Mouse (Mus musculus): ENCODE measurements around the gene Cdh5.
"Not testable (repeated sequence)": the region's sequence is repeated elsewhere in the genome, so short reads cannot be mapped to it uniquely, and the experiment has no call there.

The Cdh5 gene

GRCm38 (mm10) chr8:104101415-104101814 is at the start of gene Cdh5:
Gene Cdh5 (plus strand): TSS chr8:104101625.
- DNase-seq (ENCODE audit: low spot score in 2 of 2), result no peak

DNA sequence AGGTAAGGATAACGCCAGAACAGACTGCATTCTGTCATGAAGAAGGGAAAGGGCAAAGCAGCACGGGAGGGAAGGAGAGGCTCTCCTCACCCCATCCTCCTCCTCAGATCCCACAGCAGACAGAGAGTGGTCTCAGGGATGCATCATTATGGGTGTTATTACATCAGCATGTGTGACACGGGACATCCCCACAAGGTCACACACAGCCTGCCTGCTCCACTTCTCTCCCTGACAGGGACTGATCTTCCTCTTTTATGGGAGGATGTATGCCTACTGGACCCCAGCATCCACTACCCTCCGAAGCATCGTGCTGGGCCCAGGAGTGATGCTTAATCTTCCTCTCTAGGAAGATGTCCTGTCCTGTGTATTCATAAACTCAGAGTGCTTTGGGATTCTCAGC is 41.5 kb upstream of the Cdh5 start:
- no peak for DNase-seq (ENCODE audit: low spot score in 2 of 2)

- DNase-seq (ENCODE audit: low spot score in 2 of 2), result no peak
These were observed 41.0 kb upstream of the Cdh5 start for GRCm38 (mm10) chr8:104060446-104060845.

DNA sequence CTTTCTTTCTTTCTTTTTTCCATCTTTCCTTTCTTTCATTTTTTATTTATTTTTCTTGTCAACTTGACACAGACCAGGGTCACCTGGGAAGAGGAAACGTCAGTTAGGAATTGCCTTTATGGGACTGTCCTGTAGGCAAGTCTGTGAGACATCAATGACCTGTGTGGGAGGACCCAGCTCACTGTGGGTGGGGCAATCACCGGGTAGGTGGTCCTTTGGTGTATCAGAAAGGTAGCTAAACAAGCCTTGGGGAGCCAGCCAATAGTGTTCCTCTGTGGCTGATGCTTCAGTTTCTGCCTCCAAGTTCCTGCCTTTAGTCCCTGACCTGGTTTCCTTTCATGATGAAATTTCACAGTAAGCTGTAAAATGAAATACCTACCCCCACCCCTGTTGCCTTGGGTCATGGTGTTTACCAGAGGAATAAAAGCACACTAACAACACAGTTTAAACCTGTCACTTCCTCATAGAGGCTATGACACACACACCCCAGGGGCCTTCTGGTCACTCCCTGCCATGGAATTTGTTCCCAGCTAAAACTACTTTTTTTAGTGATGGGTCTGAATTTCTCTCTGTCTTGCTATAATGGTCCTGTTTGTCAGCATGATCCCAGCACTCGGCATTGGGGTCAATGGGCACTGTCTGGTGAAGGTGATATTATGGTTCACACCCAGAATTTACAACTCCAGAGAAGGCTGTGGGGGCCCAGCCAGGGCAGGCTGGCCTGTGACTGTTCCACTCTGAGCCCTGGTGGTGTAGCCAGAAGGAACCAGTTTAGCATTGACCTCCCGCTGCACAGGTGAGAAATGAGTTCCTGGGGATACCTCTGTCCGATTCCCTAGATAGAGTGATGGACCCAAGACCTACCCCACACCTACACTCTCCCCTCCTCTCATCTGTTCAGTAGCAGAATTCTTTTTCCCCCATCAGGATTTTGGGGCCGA is 40.1 kb upstream of the Cdh5 start:
- no peak for DNase-seq (ENCODE audit: low spot score in 2 of 2)

DNA sequence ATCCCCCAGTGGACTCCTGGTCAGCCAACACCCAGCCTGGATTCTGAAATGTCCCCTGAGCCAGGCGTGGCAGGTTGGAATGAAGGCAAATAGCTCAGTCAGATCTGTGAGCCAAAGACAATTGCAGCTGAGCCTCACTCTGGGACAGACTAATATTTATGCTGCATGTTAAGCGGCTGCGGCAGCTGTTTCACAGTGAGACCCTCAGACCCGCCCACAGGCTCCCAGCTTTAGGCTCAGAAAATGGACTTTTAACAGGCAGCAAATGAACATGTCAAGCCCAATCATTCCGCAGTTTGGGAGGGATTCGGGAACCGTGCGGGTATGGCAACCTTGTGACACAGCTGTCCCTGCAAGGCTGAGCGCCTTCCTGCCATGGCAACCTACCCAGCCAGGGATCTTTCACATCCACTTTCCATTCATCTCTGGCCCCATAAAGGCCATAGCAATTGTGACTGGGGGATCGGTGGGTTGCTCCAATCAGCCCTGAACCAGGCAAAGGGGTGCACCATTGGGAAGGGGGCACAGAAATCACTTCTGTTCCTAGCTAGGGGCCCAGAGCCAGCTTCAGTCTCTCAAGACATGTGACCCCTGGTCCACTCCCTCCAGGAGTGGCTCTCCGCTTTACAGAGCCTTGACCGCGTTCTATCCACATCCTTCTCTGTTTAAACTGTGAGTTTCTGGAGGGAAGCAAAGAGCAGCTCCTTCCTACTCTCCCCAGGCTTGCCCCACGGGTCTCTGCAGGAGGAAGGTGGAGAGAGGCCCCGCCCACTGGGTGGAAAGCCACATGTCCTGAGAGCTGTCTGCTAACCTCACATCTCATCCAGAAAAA is 39.2 kb upstream of the Cdh5 start:
- DNase-seq (ENCODE audit: low spot score in 2 of 2), result no peak

GRCm38 (mm10) chr8:104065223-104065622 is 36.2 kb upstream of the Cdh5 start:
- DNase-seq (ENCODE audit: low spot score in 2 of 2), result no peak

DNA sequence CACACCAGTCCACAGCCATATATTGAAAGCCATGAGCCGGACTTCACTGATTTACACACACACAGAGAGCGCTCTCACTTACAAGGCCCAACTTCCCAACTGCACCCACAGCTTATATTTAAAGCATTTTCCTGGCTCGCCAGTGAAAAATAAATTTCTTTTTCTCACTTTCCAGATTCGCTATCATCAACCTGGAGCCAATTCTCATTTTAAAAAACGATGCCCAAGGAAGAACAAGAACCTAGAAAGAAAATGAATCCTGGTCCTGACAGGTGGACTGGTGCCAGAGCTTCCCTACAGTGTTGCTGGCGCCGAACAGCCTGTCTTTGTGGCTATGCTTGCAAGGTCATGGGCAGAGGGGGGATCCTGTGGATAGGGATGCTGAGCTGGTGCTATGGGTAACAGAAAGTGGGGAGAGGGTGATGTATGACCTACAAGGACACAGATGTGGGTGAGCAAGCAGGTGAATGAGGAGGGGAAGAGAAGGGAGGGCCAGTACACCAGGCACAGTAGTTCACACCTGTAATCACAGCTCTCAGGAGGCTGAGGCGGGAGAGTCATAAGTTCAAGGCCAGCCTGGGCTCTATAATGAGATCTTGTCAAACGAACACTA is 35.4 kb upstream of the Cdh5 start:
- no peak for DNase-seq (ENCODE audit: low spot score in 2 of 2)

- no peak for DNase-seq (ENCODE audit: low spot score in 2 of 2)
These were observed 34.0 kb upstream of the Cdh5 start for GRCm38 (mm10) chr8:104067390-104067925.

GRCm38 (mm10) chr8:104068421-104069035 is 32.9 kb upstream of the Cdh5 start:
- DNase-seq (ENCODE audit: low spot score in 2 of 2), result no peak

- DNase-seq (ENCODE audit: low spot score in 2 of 2), result not testable (repeated sequence)
These were observed 31.1 kb upstream of the Cdh5 start for GRCm38 (mm10) chr8:104070201-104070865.

DNA sequence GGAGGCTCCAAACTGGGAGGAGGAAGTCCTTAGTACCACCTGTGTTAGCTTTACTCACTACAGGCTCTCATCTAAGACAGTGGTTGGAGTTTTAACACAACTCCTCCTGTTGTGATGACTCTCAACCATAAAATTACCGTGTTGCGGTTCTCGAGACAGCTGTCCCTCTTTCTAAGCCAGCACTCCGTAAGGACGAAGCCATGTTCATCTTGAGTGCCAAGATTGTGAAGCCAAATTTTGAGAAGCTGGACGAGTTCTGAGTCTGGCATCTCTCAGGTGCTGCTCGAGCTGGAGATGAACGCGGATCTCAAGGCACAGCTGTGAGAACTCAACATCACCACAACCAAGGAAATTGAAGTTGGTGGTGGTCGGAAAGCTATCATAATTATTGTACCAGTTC is 30.5 kb upstream of the Cdh5 start:
- DNase-seq (ENCODE audit: low spot score in 2 of 2), result no peak

DNA sequence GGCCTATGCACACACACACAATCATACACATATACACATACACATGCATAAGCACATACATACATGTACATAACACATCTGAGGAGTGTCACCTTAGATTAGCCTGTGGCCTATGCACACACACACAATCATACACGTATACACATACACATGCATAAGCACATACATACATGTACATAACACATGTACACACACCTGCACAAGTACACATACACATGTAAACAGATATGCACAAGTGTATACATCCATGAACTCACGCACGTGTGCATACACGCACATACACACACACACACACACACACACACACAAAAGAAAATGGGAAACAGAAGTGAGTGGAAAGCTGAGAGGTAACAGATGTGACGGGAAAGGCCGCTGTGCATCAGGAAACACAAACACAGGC is 26.3 kb upstream of the Cdh5 start:
- no peak for DNase-seq (ENCODE audit: low spot score in 2 of 2)

DNA sequence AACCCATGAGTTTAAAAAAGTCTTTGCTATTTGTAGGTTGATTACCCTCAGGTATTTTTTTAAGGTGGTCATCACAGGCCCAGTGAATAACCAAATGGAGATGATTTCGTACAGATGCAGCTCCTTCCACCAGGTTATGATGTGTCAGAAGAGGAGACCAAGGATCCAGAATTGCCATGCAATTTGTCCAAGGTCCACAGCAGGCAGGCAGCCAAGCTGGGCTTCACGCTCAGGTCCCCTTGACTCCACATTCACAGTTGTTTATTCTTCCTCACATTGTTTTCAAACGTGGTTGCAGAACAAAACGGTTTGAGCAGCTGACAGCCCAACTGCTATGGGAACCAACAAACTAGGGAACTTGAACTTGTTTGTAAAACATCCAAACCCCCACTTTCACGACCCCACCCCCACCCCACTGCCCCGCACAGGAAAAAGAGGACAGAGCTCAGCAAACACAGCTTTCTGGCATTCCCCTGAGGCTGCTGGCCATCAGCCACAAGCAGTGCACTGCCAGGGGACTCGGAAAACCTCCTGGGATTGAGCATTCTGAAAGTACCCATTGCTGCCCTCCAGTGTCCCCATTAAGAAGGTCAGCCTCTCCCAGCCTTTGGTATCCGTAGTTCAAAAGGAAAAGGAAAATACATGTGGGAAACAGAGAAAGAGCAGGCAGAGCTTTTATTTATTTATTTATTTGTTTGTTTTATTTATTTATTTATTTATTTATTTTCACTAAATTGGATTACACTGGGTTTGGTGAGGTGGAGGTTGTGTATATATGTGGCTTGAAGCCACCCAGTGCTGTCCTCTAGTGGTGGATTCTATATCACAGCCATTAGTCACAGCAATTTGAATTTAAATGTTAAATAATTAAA is 24.6 kb upstream of the Cdh5 start:
- no peak for DNase-seq (ENCODE audit: low spot score in 2 of 2)

DNA sequence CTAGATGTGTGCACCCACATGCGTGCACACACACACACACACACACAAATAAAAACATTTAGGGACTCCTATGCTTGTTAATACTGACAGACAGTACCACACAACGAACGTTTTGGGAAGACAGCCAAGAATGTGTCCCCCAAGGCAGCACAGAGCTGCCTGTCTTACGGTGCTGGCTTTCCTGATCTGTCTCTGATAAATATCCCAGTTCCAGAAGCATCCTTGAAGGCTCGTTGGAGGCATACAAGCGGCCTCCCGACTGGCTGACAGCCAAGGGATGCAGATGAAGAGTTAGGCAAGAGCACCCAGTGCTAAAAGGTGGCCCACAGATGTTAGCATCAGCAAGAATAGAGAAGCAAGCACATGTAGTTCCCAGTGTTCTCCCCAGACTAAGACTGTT is 23.3 kb upstream of the Cdh5 start:
- DNase-seq (ENCODE audit: low spot score in 2 of 2), result no peak

GRCm38 (mm10) chr8:104085281-104085680 is 16.1 kb upstream of the Cdh5 start:
- DNase-seq (ENCODE audit: low spot score in 2 of 2), result no peak

DNA sequence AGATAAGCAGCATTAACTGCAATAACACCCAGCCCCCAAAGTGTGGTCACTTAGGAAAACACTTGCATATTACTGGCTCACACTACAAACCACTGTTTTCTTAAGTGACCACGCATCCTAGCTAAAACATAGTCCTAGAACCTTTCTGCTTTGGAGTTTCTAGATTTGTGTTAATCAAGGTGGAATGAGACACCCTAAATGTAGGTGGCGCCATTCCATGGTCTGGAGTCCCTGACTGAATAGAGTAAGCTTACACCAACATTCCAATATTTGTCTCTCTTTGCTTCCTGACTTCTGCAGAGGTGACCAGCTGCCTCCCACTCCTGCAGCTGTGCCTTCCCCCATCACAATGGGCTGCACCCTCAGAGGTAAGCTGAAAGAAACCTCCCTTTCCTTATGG is 14.8 kb upstream of the Cdh5 start:
- no peak for DNase-seq (ENCODE audit: low spot score in 2 of 2)

- no peak for DNase-seq (ENCODE audit: low spot score in 2 of 2)
These were observed 14.3 kb upstream of the Cdh5 start for GRCm38 (mm10) chr8:104087091-104087490.

DNA sequence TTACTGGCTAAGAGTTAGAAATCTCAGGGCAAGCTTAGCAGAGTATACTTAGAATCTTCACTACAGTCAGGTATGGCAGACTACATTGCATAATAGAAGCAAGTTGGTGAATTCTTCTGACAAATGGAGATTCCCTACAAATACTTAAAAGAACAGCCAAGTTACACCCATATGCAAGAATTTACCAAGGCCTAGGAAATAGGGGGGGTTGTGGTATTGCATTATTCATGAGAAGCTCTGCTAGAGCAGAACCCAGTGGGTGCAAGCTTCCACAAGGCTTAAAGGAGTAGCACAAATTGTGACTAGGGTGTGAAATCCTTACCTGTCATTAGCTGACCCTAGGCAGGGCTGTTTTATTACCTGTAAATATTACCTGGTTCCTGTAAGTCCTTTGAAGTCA is 13.5 kb upstream of the Cdh5 start:
- DNase-seq (ENCODE audit: low spot score in 2 of 2), result not testable (repeated sequence)

DNA sequence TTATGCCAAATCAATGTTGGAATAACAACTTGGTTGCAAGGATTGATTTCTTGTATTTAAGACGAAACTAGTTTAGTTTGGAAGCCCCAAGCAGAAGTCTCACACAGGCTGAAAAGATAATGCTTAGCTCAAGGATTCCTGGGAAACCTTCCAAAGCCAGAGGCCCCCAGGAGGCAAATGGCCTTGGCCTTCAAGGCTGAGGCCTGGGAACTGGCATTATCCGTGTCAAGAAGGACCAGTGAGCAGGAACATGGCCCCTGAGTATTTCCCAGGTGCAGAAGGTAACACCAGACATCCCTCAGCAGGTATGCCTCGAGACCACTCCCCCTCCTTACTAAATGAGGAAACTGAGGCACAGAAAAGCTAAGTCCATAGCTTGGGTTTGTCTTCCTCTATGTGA is 12.5 kb upstream of the Cdh5 start:
- DNase-seq (ENCODE audit: low spot score in 2 of 2), result no peak

All from spleen, postnatal 36 days (tissue).